Mouse (Mus musculus) heart, embryonic 11.5 days (tissue): ENCODE measurements around the gene Gm5622. TPM values are rescaled to one million over a fixed set of nuclear protein-coding genes. Genes with fewer than 3 reads are reported as not detected.
"Not testable (repeated sequence)": the region's sequence is repeated elsewhere in the genome, so short reads cannot be mapped to it uniquely, and the experiment has no call there.

ENCODE experiments used
- ATAC-seq: fragments of 200-750 bp; cut with Nextera tagmentation; replicated peaks from 2 replicates; pipeline ENCODE4 v1.8.0; 2017; ENCODE audit warnings: moderate library complexity; ENCODE audit not compliant: insufficient number of reproducible peaks, low FRiP score, low TSS enrichment
- H3K27ac ChIP-seq: fragments of 300-500 bp; sonication (generic); 2 replicates; pipeline ENCODE4 v1.5.1; 2014; ENCODE audit warnings: mild to moderate bottlenecking, low read depth, low read length
- H3K27me3 ChIP-seq: fragments of 300-500 bp; sonication (generic); 2 replicates; pipeline ENCODE4 v1.6.1; 2014; ENCODE audit warnings: mild to moderate bottlenecking, low read length, mixed read lengths; ENCODE audit not compliant: control insufficient read depth, insufficient read depth
- H3K36me3 ChIP-seq: fragments of 300-500 bp; sonication (generic); 2 replicates; pipeline ENCODE4 v1.6.1; 2014; ENCODE audit warnings: mild to moderate bottlenecking, low read length, moderate library complexity, mixed read lengths; ENCODE audit not compliant: control insufficient read depth, insufficient read depth
- H3K4me1 ChIP-seq: fragments of 300-500 bp; sonication (generic); 2 replicates; pipeline ENCODE4 v1.6.1; 2014; ENCODE audit warnings: low read length; ENCODE audit not compliant: control insufficient read depth, insufficient read depth
- H3K4me2 ChIP-seq: fragments of 300-500 bp; sonication (generic); 2 replicates; pipeline ENCODE4 v1.6.1; 2014; ENCODE audit warnings: mild to moderate bottlenecking, moderate library complexity
- H3K4me3 ChIP-seq: fragments of 300-500 bp; sonication (generic); 2 replicates; pipeline ENCODE4 v1.5.1; 2014; ENCODE audit warnings: low read depth, low read length
- H3K9ac ChIP-seq: fragments of 300-500 bp; sonication (generic); 2 replicates; pipeline ENCODE4 v1.6.1; 2014; ENCODE audit warnings: mild to moderate bottlenecking, low read depth, low read length, moderate library complexity
- H3K9me3 ChIP-seq: fragments of 300-500 bp; sonication (generic); replicated peaks from 2 replicates; pipeline ENCODE4 v1.6.1; 2016; ENCODE audit warnings: low read length; ENCODE audit not compliant: control insufficient read depth
- WGBS: fragments of 180-500 bp; shearing (Covaris S2); extraction: QIAGEN DNeasy Blood & Tissue Kit; methylation state at CpG from one replicate; pipeline ENCODE4 v1.1.7; 2014; ENCODE audit not compliant: insufficient replicate concordance; 5-methylcytosine and 5-hydroxymethylcytosine counted together
- polyA plus RNA-seq: library from polyadenylated mRNA; unstranded; fragments of >200 nt; fragmentation: Nextera tagmentation; extraction: Ambion mirVana; gene quantifications from 2 replicates; pipeline ENCODE4 v1.2.1, GENCODE M21; 2014

Gm5622 gene
- 0.13 TPM in 1 of 2 replicates, not detected in the other for polyA plus RNA-seq

- Histone ChIP-seq H3K4me2 (no peak within 1 kb of the TSS), H3K9ac (no peak within 1 kb of the TSS), H3K36me3 (no peaks in the 10 kb centered on the region), H3K9me3 (no peaks in the 10 kb centered on the region), H3K27ac (no peak within 1 kb of the TSS), H3K27me3 (no peaks in the 10 kb centered on the region), H3K4me1 (no peaks in the 10 kb centered on the region), H3K4me3 (no peak within 1 kb of the TSS)
- ATAC-seq, result no peak
- 82% methylated on average over 4 of the region's 4 CpGs for WGBS
These were observed at the start of gene Gm5622 for GRCm38 (mm10) chr14:51552490-51552889. Gene Gm5622 (plus strand): TSS chr14:51552790.

GRCm38 (mm10) chr14:51507416-51507815 is 45.2 kb upstream of the Gm5622 start:
- ATAC-seq, result no peak
- 94% methylated on average over 8 of the region's 8 CpGs for whole genome bisulfite sequencing
- Histone ChIP-seq H3K4me3 (no peak overlapping the region), H3K4me2 (no peak overlapping the region), H3K4me1 (no peaks in the 10 kb centered on the region), H3K9ac (no peak overlapping the region), H3K27ac (no peak overlapping the region), H3K27me3 (no peaks in the 10 kb centered on the region), H3K9me3 (no peaks in the 10 kb centered on the region), H3K36me3 (no peaks in the 10 kb centered on the region)

DNA sequence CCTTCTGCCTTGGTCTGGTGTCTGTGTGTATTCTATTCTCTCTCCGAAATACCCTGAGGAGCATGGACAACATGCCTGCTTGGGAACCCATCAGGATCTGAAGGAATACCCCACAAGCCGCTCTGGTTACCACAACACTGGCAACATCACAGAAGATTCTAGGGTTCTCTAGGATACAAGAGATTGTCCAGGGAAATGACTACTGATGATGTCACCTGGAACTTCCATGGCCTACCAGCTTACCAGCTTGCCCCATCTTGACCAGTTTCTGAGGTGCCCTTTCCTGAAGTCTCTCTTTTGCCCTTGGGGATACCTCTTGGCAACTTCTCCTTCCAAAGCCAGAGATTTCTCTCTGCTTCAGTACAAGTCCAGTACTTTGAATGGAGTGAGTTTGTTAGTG is 21.4 kb downstream of the Gm5622 start, which contains the start of gene Gm17175:
Gm17175 (minus strand) TSS at position 101 of the 400 bp plus-strand sequence.
- ATAC-seq, H3K27me3 ChIP-seq, H3K36me3 ChIP-seq, H3K9me3 ChIP-seq, H3K27ac ChIP-seq, H3K4me3 ChIP-seq, H3K4me1 ChIP-seq, H3K9ac ChIP-seq, H3K4me2 ChIP-seq: not testable (repeated sequence)
- WGBS, result 77% methylated on average over 2 of the region's 2 CpGs

GRCm38 (mm10) chr14:51592039-51592438 is 39.4 kb downstream of the Gm5622 start, which contains the start of gene Gm17174:
Gene Gm17174 (minus strand): TSS chr14:51592139.
- not testable (repeated sequence) for H3K4me2 ChIP-seq, H3K27ac ChIP-seq, H3K27me3 ChIP-seq, H3K4me1 ChIP-seq, H3K4me3 ChIP-seq, H3K36me3 ChIP-seq, ATAC-seq, H3K9ac ChIP-seq, H3K9me3 ChIP-seq
- WGBS, result 91% methylated on average over 4 of the region's 4 CpGs

DNA sequence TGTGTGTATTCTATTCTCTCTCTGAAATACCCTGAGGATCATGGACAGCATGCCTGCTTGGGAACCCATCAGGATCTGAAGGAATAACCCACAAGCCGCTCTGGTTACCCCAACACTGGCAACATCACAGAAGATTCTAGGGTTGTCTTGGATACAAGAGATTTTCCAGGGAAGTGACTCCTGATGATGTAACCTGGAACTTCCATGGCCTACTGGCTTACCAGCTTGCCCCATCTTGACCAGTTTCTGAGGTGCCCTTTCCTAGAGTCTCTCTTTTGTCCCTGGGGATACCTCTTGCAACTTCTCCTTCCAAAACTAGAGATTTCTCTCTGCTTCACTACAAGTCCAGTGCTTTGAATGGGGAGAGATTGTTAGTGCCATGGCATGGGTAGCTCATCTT is 58.6 kb downstream of the Gm5622 start, which contains the start of gene Gm17078:
Gm17078 (minus strand) TSS at position 101 of the 400 bp plus-strand sequence.
- WGBS, result 73% methylated on average over 1 of the region's 1 CpGs
- no peak for ATAC-seq
- no peaks in the 10 kb centered on the region for H3K4me1 ChIP-seq

DNA sequence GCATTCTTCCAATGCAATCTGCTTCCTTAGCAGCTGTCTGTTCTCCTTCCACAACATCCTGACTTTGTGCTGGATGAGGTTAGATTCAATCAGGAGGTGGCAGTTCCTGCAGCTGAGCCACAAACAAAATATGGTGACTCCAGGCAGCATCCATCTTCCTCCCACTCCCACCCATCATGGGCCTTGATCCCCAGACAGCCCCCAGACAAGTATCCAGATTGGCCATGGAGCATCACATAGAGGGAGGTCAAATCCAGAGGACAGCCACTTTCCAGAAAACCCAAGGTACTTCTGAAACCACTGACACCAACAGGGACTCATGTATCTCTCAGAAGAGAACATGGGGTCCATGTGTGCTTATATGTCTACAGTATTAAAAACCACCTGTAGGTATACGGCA is 79.8 kb downstream of the Gm5622 start:
- not testable (repeated sequence) for H3K4me2 ChIP-seq, H3K36me3 ChIP-seq, H3K9ac ChIP-seq, H3K27me3 ChIP-seq, ATAC-seq, H3K4me1 ChIP-seq, H3K4me3 ChIP-seq, H3K27ac ChIP-seq, H3K9me3 ChIP-seq
- WGBS, result 92% methylated on average over 1 of the region's 1 CpGs

More for the DNA sequence above, 58.6 kb downstream of the Gm5622 start, which contains the start of gene Gm17078:
- H3K36me3 ChIP-seq, result no peaks in the 10 kb centered on the region
- H3K4me2 ChIP-seq, result no peak within 1 kb of the TSS
- H3K27me3 ChIP-seq, result no peaks in the 10 kb centered on the region
- H3K9ac ChIP-seq, result no peak within 1 kb of the TSS
- H3K4me3 ChIP-seq, result no peak within 1 kb of the TSS
- H3K27ac ChIP-seq, result no peak within 1 kb of the TSS
- H3K9me3 ChIP-seq, result no peaks in the 10 kb centered on the region

DNA sequence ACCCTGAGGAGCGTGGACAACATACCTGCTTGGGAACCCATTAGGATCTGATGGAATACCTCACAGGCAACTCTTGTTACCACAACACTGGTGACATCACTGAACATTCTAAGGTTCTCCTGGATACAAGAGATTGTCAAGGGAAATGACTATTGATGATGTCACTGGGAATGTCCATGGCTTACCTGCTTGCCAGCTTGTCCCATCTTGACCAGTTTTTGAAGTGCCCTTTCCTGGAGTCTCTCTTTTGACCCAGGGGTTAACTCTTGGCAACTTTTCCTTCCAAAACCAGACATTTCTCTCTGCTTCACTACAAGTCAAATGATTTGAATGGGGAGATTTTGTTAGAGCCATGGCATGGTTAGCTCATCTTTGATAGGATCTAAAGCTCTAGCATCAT is 83.0 kb downstream of the Gm5622 start, which contains the start of gene Gm4181:
Gm4181 (minus strand) TSS at position 101 of the 400 bp plus-strand sequence.
- not testable (repeated sequence) for H3K27me3 ChIP-seq, H3K4me3 ChIP-seq, H3K4me2 ChIP-seq, H3K9ac ChIP-seq, H3K4me1 ChIP-seq, H3K27ac ChIP-seq, H3K36me3 ChIP-seq, ATAC-seq, H3K9me3 ChIP-seq
- WGBS, result 67% methylated on average over 1 of the region's 1 CpGs

DNA sequence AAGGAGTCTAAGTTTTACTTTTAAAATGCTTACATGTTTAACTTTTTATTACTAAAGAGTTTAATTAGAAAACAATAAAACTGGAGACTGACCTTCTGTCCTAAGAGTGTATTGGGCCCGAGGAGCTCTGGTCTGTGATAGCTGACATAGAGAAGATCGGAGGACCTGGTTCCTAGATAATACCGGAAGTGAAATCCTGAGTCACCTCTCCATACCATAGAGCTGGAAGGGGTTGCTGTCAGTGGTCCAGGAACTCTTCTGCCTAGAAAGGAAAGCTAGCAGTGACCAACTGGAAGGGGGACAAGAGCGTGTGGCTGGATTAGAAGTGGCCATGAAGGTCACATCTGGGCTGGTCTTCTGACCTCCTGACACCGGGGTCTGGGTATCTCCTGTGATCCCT is 124.7 kb downstream of the Gm5622 start:
- no peaks in the 10 kb centered on the region for H3K4me1 ChIP-seq
- H3K36me3 ChIP-seq, result no peaks in the 10 kb centered on the region
- no peak overlapping the region for H3K9ac ChIP-seq
- H3K27ac ChIP-seq, result no peak overlapping the region
- no peak overlapping the region for H3K4me3 ChIP-seq
- H3K9me3 ChIP-seq, result no peaks in the 10 kb centered on the region
- whole genome bisulfite sequencing, result 84% methylated on average over 5 of the region's 5 CpGs
- no peak for ATAC-seq
- no peaks in the 10 kb centered on the region for H3K27me3 ChIP-seq
- H3K4me2 ChIP-seq, result no peak overlapping the region

GRCm38 (mm10) chr14:51695368-51695767 is 142.8 kb downstream of the Gm5622 start, which contains the start of gene Gm17079:
Gene Gm17079 (minus strand): TSS chr14:51695468.
- H3K27me3 ChIP-seq, H3K4me2 ChIP-seq, H3K9ac ChIP-seq, H3K4me1 ChIP-seq, ATAC-seq, H3K36me3 ChIP-seq, H3K4me3 ChIP-seq, H3K27ac ChIP-seq, H3K9me3 ChIP-seq: not testable (repeated sequence)
- 88% methylated on average over 1 of the region's 2 CpGs for WGBS
